Mouse (Mus musculus) forebrain, embryonic 11.5 days (tissue): ENCODE data around the gene Meaf6. TPM values are rescaled to one million over a fixed set of nuclear protein-coding genes. Genes with fewer than 3 reads are reported as not detected.
A peak's percentile ranks its signal among the peaks of the same experiment; 100 is the strongest.

Experiments
- ATAC-seq: fragments of 200-750 bp; cut with Nextera tagmentation; replicated peaks from 2 replicates; pipeline ENCODE4 v1.8.0; 2017; ENCODE audit warnings: moderate TSS enrichment; ENCODE audit not compliant: low FRiP score
- DNase-seq: peaks from one replicate; pipeline ENCODE4 v3.0.0-alpha.2; 2017; ENCODE audit warnings: low spot score
- H3K27ac ChIP-seq: fragments of 300-500 bp; sonication (generic); 2 replicates; pipeline ENCODE4 v1.5.1; 2014; ENCODE audit warnings: low read depth, low read length
- H3K27me3 ChIP-seq: fragments of 300-500 bp; sonication (generic); 2 replicates; pipeline ENCODE4 v1.6.1; 2014; ENCODE audit warnings: mild to moderate bottlenecking, low read length, mixed read lengths; ENCODE audit not compliant: control insufficient read depth, insufficient read depth
- H3K36me3 ChIP-seq: fragments of 300-500 bp; sonication (generic); 2 replicates; pipeline ENCODE4 v1.6.1; 2014; ENCODE audit warnings: mild to moderate bottlenecking, low read length, moderate library complexity, mixed read lengths; ENCODE audit not compliant: control insufficient read depth, insufficient read depth
- H3K4me1 ChIP-seq: fragments of 300-500 bp; sonication (generic); replicated peaks from 2 replicates; pipeline ENCODE4 v1.6.1; 2014; ENCODE audit warnings: low read length, mixed read lengths; ENCODE audit not compliant: control insufficient read depth, insufficient read depth
- H3K4me2 ChIP-seq: fragments of 300-500 bp; sonication (generic); 2 replicates; pipeline ENCODE4 v1.6.1; 2014; ENCODE audit warnings: low read depth, mild to moderate bottlenecking, low read length, moderate library complexity, mixed read lengths; ENCODE audit not compliant: severe bottlenecking
- H3K4me3 ChIP-seq: fragments of 300-500 bp; sonication (generic); 2 replicates; pipeline ENCODE4 v1.5.1; 2014; ENCODE audit warnings: low read depth, low read length
- H3K9ac ChIP-seq: fragments of 300-500 bp; sonication (generic); 2 replicates; pipeline ENCODE4 v1.6.1; 2014; ENCODE audit warnings: low read length
- H3K9me3 ChIP-seq: fragments of 300-500 bp; sonication (generic); 2 replicates; pipeline ENCODE4 v1.6.1; 2016; ENCODE audit warnings: low read length, mixed read lengths; ENCODE audit not compliant: control insufficient read depth
- WGBS: fragments of 180-500 bp; shearing (Covaris S2); extraction: QIAGEN DNeasy Blood & Tissue Kit; methylation state at CpG from one replicate; pipeline ENCODE4 v1.1.7; 2014; 5-methylcytosine and 5-hydroxymethylcytosine counted together
- polyA plus RNA-seq: library from polyadenylated mRNA; unstranded; fragments of >200 nt; fragmentation: Nextera tagmentation; extraction: Ambion mirVana; gene quantifications from 2 replicates; pipeline ENCODE4 v1.2.1, GENCODE M21; 2014

Gene Meaf6
- polyA plus RNA-seq, 1 experiment from 2014 or later: 109 TPM

DNA sequence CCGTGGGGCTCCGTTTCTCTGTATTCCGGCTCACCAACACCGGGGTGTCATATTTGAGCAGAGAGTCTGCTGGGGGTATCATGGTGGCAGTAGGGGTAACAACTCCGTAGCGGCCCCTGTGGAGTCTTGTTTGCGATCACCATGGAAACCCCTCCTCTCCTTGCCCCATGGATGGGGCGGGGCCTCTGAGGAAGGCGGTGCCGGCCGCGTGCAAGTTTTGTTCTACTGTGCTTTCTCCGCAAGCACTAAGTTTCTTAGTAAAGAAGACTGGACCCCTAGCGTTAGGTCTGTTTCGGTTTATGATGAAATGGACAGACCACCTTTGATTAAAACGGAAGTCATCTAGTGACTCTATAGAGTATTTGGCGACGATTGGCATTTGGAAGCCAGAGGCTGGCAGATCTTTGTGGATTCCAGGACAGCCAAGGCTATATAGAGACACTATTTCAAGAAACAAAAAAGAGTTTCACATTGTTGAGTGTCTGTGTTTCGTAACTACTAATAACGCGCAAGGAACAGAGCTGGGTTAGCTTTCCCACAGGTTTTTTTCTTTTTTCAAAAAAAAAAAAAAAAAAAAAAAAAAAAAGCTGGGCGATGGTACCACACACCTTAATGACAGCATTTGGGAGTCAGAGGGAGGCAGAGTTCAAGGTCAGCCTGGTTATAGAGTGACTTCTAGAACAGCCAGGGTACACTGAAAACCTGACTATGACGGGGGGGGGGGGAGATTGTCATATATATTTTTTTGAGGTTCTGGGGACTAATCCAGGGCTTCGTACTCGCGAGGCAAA is 19.2 kb upstream of the Meaf6 start, which contains the start of gene Dnali1:
Dnali1 (minus strand) TSS at position 187 of the 791 bp plus-strand sequence.
- Histone ChIP-seq H3K9ac (peak within 1 kb of the TSS; percentile 86), H3K4me2 (peak within 1 kb of the TSS; percentile 89), H3K27me3 (no peaks in the 10 kb centered on the region), H3K9me3 (no peaks in the 10 kb centered on the region), H3K4me3 (peak within 1 kb of the TSS; percentile 96), H3K36me3 (no peaks in the 10 kb centered on the region; the same call in none of the 2 replicates), H3K4me1 (peaks cover 9% of the 10 kb centered on the region; the same call in 1 of the 2 replicates), H3K27ac (no peak within 1 kb of the TSS)
- ATAC-seq (peak; percentile 51), DNase-seq (peak; percentile 79)
- 4% methylated on average over 26 of the region's 26 CpGs for WGBS

DNA sequence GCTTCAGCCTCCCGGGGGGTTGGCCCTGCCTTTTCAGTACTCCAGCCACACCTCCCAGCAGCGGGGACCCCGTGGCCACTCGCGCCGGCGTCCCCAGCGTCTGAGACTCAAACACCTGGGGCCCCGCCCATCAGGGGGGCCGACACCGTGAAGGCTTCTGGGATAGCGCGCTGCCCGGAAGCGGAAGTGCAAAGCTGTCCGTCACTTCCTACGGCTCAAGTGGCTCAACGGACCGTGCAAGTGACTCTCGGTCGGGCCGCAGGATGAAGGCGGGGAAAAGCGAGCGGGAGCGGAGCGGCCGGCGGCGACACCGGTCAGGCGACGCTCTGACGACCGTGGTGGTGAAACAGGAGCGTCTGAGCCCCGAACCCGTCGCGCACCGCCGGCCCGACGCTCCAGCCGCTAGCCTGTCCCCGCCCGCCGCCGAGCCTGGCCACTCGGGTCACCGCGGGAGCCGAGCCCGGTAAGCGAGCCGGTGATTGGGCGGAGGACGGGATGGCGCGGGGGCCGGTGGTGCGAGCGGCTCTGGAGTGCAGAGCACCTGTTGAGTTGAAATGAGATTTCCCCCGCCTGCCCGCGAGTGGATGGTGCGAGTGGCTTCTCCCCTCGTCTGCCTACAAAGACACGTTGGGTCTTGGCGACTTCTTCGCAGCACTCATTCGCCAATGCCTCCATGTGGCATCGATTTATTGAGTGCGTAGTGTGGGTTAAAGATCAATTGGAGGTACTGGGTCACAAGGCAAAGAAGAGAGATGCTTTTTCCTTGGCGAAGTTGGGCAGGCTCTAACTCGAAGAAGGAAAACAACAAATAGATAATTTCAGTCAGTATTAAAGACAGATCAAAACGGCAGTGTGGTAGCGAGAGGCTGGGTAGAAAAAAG is 18.2 kb upstream of the Meaf6 start, which contains the start of gene Snip1:
Snip1 (plus strand) TSS at position 183 of the 881 bp plus-strand sequence.
- 1% methylated on average over 78 of the region's 78 CpGs for WGBS
- peak; percentile 90 for ATAC-seq
- Histone ChIP-seq H3K9me3 (no peaks in the 10 kb centered on the region), H3K4me2 (peak within 1 kb of the TSS; percentile 89), H3K9ac (peak within 1 kb of the TSS; percentile 86), H3K4me3 (peak within 1 kb of the TSS; percentile 96), H3K36me3 (peaks cover 5% of the 10 kb centered on the region), H3K27me3 (no peaks in the 10 kb centered on the region), H3K4me1 (peaks cover 9% of the 10 kb centered on the region; the same call in 1 of the 2 replicates), H3K27ac (peak within 1 kb of the TSS; percentile 25; the same call in 1 of the 2 replicates)
- DNase-seq: peak; percentile 95

DNA sequence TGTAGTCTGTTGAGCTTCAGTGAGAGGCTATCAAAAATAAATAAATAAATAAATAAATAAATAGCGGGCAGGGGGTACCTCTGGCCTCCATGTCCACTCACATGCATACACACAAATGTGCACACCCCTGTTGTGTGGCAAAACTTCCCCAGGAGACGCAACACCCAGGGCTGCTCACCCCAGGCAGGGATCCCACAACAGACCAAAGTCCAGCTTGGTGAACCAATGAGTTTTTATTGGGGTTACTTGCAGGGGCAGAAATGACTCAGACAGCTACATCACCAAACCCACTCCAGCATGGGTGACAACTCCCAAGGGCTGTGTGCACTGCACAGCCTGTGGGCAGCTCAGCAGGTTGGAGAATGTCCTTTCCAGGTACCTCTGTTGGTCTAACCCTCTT is 7.2 kb upstream of the Meaf6 start:
- H3K4me1 ChIP-seq: no peaks in the 10 kb centered on the region
- no peak for ATAC-seq
- DNase-seq: no peak
- H3K27ac ChIP-seq: no peak overlapping the region
- WGBS: 87% methylated on average over 2 of the region's 2 CpGs
- H3K9me3 ChIP-seq: no peaks in the 10 kb centered on the region
- H3K4me3 ChIP-seq: no peak overlapping the region
- H3K27me3 ChIP-seq: no peaks in the 10 kb centered on the region
- peaks cover 6% of the 10 kb centered on the region; the same call in 1 of the 2 replicates for H3K36me3 ChIP-seq
- H3K4me2 ChIP-seq: no peak overlapping the region
- no peak overlapping the region for H3K9ac ChIP-seq

DNA sequence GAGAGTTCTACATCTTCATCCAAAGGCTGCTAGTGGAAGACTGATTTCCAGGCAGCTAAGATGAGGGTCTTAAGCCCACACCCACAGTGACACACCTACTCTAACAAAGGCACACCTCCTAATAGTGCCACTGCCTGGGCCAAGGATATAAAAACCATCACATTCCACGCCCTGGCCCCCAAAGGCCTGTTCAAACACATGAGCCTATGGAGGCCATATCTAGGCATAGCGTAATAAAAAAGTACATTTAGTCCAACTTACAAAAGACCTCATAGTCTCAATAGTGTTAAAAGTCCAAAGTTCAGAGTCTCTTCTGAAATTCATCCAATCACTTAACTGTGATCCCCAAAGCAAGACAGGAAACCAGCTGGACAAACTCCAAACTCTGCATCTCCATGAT is 6.2 kb upstream of the Meaf6 start:
- Histone ChIP-seq H3K36me3 (peaks cover 3% of the 10 kb centered on the region; the same call in 1 of the 2 replicates), H3K9ac (no peak overlapping the region), H3K9me3 (no peaks in the 10 kb centered on the region), H3K4me1 (no peaks in the 10 kb centered on the region), H3K4me3 (no peak overlapping the region), H3K4me2 (no peak overlapping the region), H3K27me3 (no peaks in the 10 kb centered on the region), H3K27ac (no peak overlapping the region)
- ATAC-seq (no peak), DNase-seq (no peak)
- 91% methylated on average over 2 of the region's 2 CpGs for WGBS

DNA sequence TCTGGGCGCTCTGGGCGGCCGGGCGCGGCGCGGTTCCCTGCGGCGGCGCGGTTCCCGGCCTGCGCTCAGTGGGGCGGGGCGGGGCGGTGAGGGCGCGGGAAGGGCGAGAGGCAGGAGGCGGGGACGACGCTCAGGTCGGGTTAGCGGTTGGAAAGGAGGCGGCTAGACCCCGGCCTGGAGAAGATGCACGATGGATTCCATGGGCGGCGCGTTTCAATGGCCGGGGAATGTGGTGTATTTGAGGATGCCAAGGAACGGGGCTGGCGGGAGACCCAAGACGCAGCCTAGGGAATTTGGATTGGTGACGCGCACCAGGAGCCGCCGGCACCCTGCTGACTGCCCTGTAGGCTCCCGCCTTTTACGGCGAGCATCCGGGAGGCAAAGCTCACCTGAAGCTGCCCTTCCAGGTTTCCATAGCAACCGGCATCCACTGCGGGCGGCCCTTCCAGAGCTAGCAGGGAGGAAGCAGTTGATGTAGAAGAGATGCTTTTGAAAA is 460 bp downstream of the Meaf6 start:
- peaks cover 1% of the 10 kb centered on the region; the same call in 1 of the 2 replicates for H3K4me1 ChIP-seq
- peak overlapping the region; percentile 92 for H3K9ac ChIP-seq
- no peaks in the 10 kb centered on the region for H3K27me3 ChIP-seq
- peak; percentile 92 for ATAC-seq
- no peak for DNase-seq
- H3K27ac ChIP-seq: peak overlapping the region; percentile 96
- H3K36me3 ChIP-seq: peaks cover 7% of the 10 kb centered on the region
- WGBS: under 1% methylated on average over 41 of the region's 45 CpGs
- H3K4me2 ChIP-seq: peak overlapping the region; percentile 59
- no peaks in the 10 kb centered on the region for H3K9me3 ChIP-seq
- peak overlapping the region; percentile 83 for H3K4me3 ChIP-seq

DNA sequence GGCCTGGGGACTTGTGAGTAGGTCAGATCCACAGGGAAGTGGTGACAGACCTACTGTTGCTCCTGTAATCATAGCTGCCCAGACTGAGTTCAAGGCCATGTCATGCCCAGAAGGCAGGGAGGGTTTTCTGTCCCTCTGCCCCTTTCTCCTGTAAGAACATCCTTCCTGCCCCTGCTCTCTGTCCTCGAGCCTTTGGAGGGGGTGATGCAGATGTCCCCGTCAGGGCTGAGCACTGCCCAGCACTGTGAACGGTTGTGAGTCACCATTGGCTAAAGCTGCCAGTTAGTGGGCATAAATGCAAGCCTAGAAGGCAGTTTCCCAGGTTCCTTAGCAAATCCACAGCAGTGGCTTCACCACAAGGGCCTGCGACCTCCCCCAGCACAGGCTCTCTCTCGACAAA is 8.1 kb downstream of the Meaf6 start:
- no peak overlapping the region for H3K9ac ChIP-seq
- no peak overlapping the region for H3K4me3 ChIP-seq
- H3K9me3 ChIP-seq: no peaks in the 10 kb centered on the region
- ATAC-seq: no peak
- peaks cover 9% of the 10 kb centered on the region for H3K36me3 ChIP-seq
- 91% methylated on average over 5 of the region's 5 CpGs for WGBS
- no peak overlapping the region for H3K4me2 ChIP-seq
- DNase-seq: no peak
- no peak overlapping the region for H3K27ac ChIP-seq
- H3K4me1 ChIP-seq: no peaks in the 10 kb centered on the region
- no peaks in the 10 kb centered on the region for H3K27me3 ChIP-seq

DNA sequence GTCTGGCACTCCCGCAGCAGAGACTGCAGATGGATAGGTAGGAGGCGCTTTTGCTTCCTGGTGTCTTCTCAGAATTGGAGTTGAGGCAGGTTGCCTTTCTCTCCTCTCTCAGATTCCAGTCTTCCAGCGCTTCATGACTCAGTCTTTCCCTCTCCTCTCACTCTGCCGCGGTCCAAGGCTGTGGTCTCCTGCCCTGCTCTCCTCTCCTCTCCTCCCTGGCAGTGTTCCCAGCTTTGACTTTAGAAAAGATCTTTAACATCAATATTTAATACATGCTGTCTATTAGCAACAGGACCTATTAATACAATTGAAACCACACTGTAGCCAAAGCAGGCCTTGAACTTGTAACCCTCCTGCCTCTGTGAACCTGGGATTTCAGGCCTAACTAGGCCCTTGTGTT is 11.1 kb downstream of the Meaf6 start:
- no peaks in the 10 kb centered on the region for H3K27me3 ChIP-seq
- no peak overlapping the region for H3K4me3 ChIP-seq
- no peak overlapping the region for H3K27ac ChIP-seq
- H3K4me1 ChIP-seq: no peaks in the 10 kb centered on the region
- no peaks in the 10 kb centered on the region; the same call in 1 of the 2 replicates for H3K36me3 ChIP-seq
- no peaks in the 10 kb centered on the region for H3K9me3 ChIP-seq
- H3K4me2 ChIP-seq: no peak overlapping the region
- H3K9ac ChIP-seq: no peak overlapping the region
- DNase-seq (no peak), ATAC-seq (no peak)
- WGBS: 92% methylated on average over 5 of the region's 5 CpGs

DNA sequence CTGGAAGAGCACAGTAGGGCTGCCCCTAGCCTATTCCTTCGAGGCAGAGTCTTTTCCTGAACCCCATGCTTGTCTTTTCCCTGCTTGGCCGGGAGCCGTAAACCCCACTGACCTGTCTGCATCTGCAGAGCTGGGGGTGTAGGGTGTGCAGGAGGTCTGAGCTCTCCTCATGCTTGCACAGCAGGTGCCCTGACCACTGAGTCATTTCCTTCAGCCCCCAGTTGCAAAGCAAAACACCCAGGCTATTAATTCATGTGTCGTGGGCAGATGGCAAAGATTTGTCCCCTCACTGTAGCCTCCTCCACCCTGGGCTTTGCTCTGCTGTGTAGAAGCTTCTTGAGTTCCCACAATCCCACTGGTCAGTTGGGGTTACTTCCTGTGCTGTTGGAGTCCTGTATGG is 12.5 kb downstream of the Meaf6 start:
- Histone ChIP-seq H3K9me3 (no peaks in the 10 kb centered on the region), H3K4me1 (no peaks in the 10 kb centered on the region), H3K27ac (no peak overlapping the region), H3K4me3 (no peak overlapping the region), H3K36me3 (no peaks in the 10 kb centered on the region; the same call in 1 of the 2 replicates), H3K4me2 (no peak overlapping the region), H3K27me3 (no peaks in the 10 kb centered on the region), H3K9ac (no peak overlapping the region)
- ATAC-seq (no peak), DNase-seq (no peak)
- 75% methylated on average over 4 of the region's 4 CpGs for WGBS
